In the genomic region with DNA sequence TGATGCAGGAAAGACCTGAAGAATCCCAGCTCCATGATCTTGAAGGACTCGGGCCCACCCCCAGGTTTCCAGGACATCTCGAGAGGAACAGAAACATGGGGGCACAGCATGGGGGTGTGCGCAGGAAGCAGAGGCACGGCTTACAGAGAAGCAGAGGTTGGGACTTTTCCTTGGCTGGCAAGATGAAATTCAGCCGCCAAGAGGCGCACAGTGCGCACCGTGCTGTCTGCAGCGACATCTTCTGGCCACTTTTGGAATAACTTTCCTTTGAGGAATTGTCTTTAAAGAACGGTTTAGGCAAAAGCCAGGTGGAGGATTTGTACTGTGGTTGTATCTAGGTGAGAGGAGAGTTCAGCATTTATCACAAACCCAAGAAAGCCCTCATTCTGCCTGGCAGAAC, we compare ENCODE assay signal across 8 mouse cellular contexts. TPM values are rescaled to one million over a fixed set of nuclear protein-coding genes. Genes with fewer than 3 reads are reported as not detected.
DNase-seq lines count a peak whose midpoint lies in the region; ATAC-seq and TF ChIP-seq lines count a peak whose summit lies in the region.

No protein-coding gene starts in this region.

- no peaks in the 10 kb centered on the region for H3K4me1 ChIP-seq in embryonic facial prominence, embryonic 12.5 days
- no peaks in the 10 kb centered on the region for H3K4me1 ChIP-seq in heart, embryonic 11.5 days (ENCODE audit: control insufficient read depth, insufficient read depth, low read length)
- H3K4me1 ChIP-seq in kidney, embryonic 15.5 days: peaks cover 3% of the 10 kb centered on the region; the same call in 1 of the 2 replicates
- H3K4me1 ChIP-seq in liver, adult 2 months (ENCODE audit: control insufficient read depth, insufficient read depth, low read length): no peaks in the 10 kb centered on the region

- no peak overlapping the region for H3ac ChIP-seq in myocyte (ENCODE audit: control insufficient read depth, insufficient read length)

- no peaks in the 10 kb centered on the region for H3K27me3 ChIP-seq in embryonic facial prominence, embryonic 12.5 days
- no peaks in the 10 kb centered on the region for H3K27me3 ChIP-seq in heart, embryonic 11.5 days (ENCODE audit: control insufficient read depth, insufficient read depth, low read length)
- peaks cover 6% of the 10 kb centered on the region for H3K27me3 ChIP-seq in kidney, embryonic 15.5 days
- peaks cover 4% of the 10 kb centered on the region; the same call in 1 of the 2 replicates for H3K27me3 ChIP-seq in liver, adult 2 months (ENCODE audit: control insufficient read depth, insufficient read depth, low read length)
- H3K27me3 ChIP-seq in myocyte (ENCODE audit: control insufficient read depth, insufficient read depth, insufficient read length): peaks cover 3% of the 10 kb centered on the region
- H3K27me3 ChIP-seq in splenic B cell, adult 2 months (ENCODE audit: control insufficient read depth, insufficient read depth, low read length, poor library complexity, severe bottlenecking): no peaks in the 10 kb centered on the region; the same call in 1 of the 2 replicates

- no peak for TF ChIP-seq POLR2A in liver, adult 2 months (IDR thresholded peaks at IDR 0.05; ENCODE audit: extremely low read depth, insufficient read depth, low read length)
- TF ChIP-seq POLR2A in myocyte (IDR thresholded peaks at IDR 0.05; ENCODE audit: insufficient read length, low read depth): no peak

- ATAC-seq in embryonic facial prominence, embryonic 12.5 days (ENCODE audit: insufficient number of reproducible peaks, insufficient read depth, low FRiP score, low TSS enrichment): no peak
- ATAC-seq in heart, embryonic 11.5 days (replicated peaks; ENCODE audit: insufficient number of reproducible peaks, low FRiP score, low TSS enrichment): no peak
- ATAC-seq in kidney, embryonic 15.5 days (replicated peaks; ENCODE audit: low FRiP score): peak; percentile 71; the same call in 1 of the 2 replicates

- TF ChIP-seq CTCF in liver, adult 2 months (IDR thresholded peaks at IDR 0.05; ENCODE audit: low read depth, low read length): peak; percentile 99

- H3K79me2 ChIP-seq in liver, adult 2 months (ENCODE audit: control insufficient read depth, insufficient read depth, low read length): no peaks in the 10 kb centered on the region
- no peaks in the 10 kb centered on the region for H3K79me2 ChIP-seq in myocyte (ENCODE audit: control insufficient read depth, insufficient read depth)

- no peak overlapping the region for H3K9ac ChIP-seq in embryonic facial prominence, embryonic 12.5 days
- H3K9ac ChIP-seq in heart, embryonic 11.5 days (ENCODE audit: low read depth, low read length): no peak overlapping the region
- H3K9ac ChIP-seq in kidney, embryonic 15.5 days: peak overlapping the region; percentile 3; the same call in 1 of the 2 replicates
- no peak overlapping the region for H3K9ac ChIP-seq in liver, adult 2 months (ENCODE audit: low read depth, low read length)

- H3K36me3 ChIP-seq in embryonic facial prominence, embryonic 12.5 days: no peaks in the 10 kb centered on the region
- no peaks in the 10 kb centered on the region for H3K36me3 ChIP-seq in heart, embryonic 11.5 days (ENCODE audit: control insufficient read depth, insufficient read depth, low read length)
- H3K36me3 ChIP-seq in kidney, embryonic 15.5 days: no peaks in the 10 kb centered on the region
- H3K36me3 ChIP-seq in liver, adult 2 months (ENCODE audit: control insufficient read depth, insufficient read depth, low read length): no peaks in the 10 kb centered on the region
- no peaks in the 10 kb centered on the region for H3K36me3 ChIP-seq in myocyte (ENCODE audit: control insufficient read depth, insufficient read depth)
- no peaks in the 10 kb centered on the region for H3K36me3 ChIP-seq in splenic B cell, adult 2 months (ENCODE audit: control insufficient read depth, insufficient read depth, low read length, poor library complexity, severe bottlenecking)

- DNase-seq in CD4-positive helper T cell, adult 2 months (ENCODE audit: low read depth, low spot score): peak; percentile 86
- peak; percentile 47 to 56 for DNase-seq in adrenal gland, postnatal 4 days (ENCODE audit: low spot score in 2 of 2)
- DNase-seq in liver, adult 2 months (ENCODE audit: extremely low read depth, low read depth, low spot score): peak; percentile 54
- peak; percentile 91 for DNase-seq in splenic B cell, adult 2 months (ENCODE audit: low read depth, low spot score)

- peak overlapping the region; percentile 32 for H3K4me2 ChIP-seq in embryonic facial prominence, embryonic 12.5 days (replicated peaks)
- 0 out of 2 replicates have a peak overlapping the region, but pooled peaks have one; percentile 31 for H3K4me2 ChIP-seq in heart, embryonic 11.5 days
- peak overlapping the region; percentile 35; the same call in 1 of the 2 replicates for H3K4me2 ChIP-seq in kidney, embryonic 15.5 days
- peak overlapping the region; percentile 88 for H3K4me2 ChIP-seq in myocyte (ENCODE audit: low read depth)

- no peak overlapping the region for H3K27ac ChIP-seq in embryonic facial prominence, embryonic 12.5 days
- H3K27ac ChIP-seq in heart, embryonic 11.5 days (ENCODE audit: low read depth, low read length): no peak overlapping the region
- H3K27ac ChIP-seq in kidney, embryonic 15.5 days: no peak overlapping the region
- no peak overlapping the region for H3K27ac ChIP-seq in liver, adult 2 months (replicated peaks; ENCODE audit: insufficient read depth, low read depth, low read length)

- H3K4me3 ChIP-seq in embryonic facial prominence, embryonic 12.5 days: no peak overlapping the region
- no peak overlapping the region for H3K4me3 ChIP-seq in heart, embryonic 11.5 days (ENCODE audit: low read depth, low read length)
- H3K4me3 ChIP-seq in kidney, embryonic 15.5 days (replicated peaks): no peak overlapping the region
- no peak overlapping the region for H3K4me3 ChIP-seq in liver, adult 2 months (ENCODE audit: insufficient read depth, low read depth, low read length)
- H3K4me3 ChIP-seq in myocyte: no peak overlapping the region

- H3K9me3 ChIP-seq in embryonic facial prominence, embryonic 12.5 days: no peaks in the 10 kb centered on the region
- no peaks in the 10 kb centered on the region for H3K9me3 ChIP-seq in heart, embryonic 11.5 days (replicated peaks; ENCODE audit: control insufficient read depth, low read length)
- no peaks in the 10 kb centered on the region for H3K9me3 ChIP-seq in kidney, embryonic 15.5 days (replicated peaks)

- WGBS in embryonic facial prominence, embryonic 12.5 days: under 1% methylated on average over 10 of the region's 10 CpGs
- under 1% methylated on average over 10 of the region's 10 CpGs for WGBS in heart, embryonic 11.5 days (ENCODE audit: insufficient replicate concordance)
- under 1% methylated on average over 10 of the region's 10 CpGs for WGBS in kidney, embryonic 15.5 days
- 1% methylated on average over 10 of the region's 10 CpGs for WGBS in liver, adult 2 months

TF ChIP-seq in myocyte, 11 proteins besides CTCF, POLR2A, EP300 and RAD21:
- TF ChIP-seq E2F4 (IDR thresholded peaks at IDR 0.05; ENCODE audit: insufficient read depth) (no peak), MYOD1 (IDR thresholded peaks at IDR 0.05; ENCODE audit: control insufficient read depth in 1 of 3, insufficient read length in 2 of 3, low read depth in 2 of 3) (no peak), SRF (IDR thresholded peaks at IDR 0.05; ENCODE audit: control insufficient read depth, insufficient read length, low read depth) (no peak), TCF12 (IDR thresholded peaks at IDR 0.05; ENCODE audit: insufficient read depth, poor library complexity, severe bottlenecking) (no peak), MYOG (IDR thresholded peaks at IDR 0.05; ENCODE audit: control insufficient read depth in 1 of 3, insufficient read depth in 1 of 3, insufficient read length in 2 of 3, low read depth in 2 of 3) (no peak)

RNA-seq across cellular contexts. Expression of a gene that starts 6.6 kb away (rescaled TPM):
- total RNA-seq in adrenal gland, postnatal 4 days (2021): 100 to 1,000 TPM; 108 to 131 TPM
- 76.8 and 78.3 TPM in 2 replicates for polyA plus RNA-seq in embryonic facial prominence, embryonic 12.5 days (2016; fragmentation: Nextera tagmentation; extraction: Ambion mirVana)
- polyA plus RNA-seq in heart, embryonic 11.5 days (2014; fragmentation: Nextera tagmentation; extraction: Ambion mirVana): 42.6 and 52.2 TPM in 2 replicates
- 78.2 and 80.3 TPM in 2 replicates for polyA plus RNA-seq in kidney, embryonic 15.5 days (2015; fragmentation: Nextera tagmentation; extraction: Ambion mirVana)
- total RNA-seq in liver, adult 2 months (2014; rRNA removed): 85.6 and 110 TPM in 2 replicates
- polyA plus RNA-seq in liver, adult 2 months (2012; rRNA removed): 75.3 and 76.4 TPM in 2 replicates
- 18.0 TPM for polyA plus RNA-seq in myocyte (2012; fragmentation: generic; extraction: Trizol)

Comparison
In these comparisons a context has a peak if more than half of its experiments do, and no peak if none do; other contexts are left out.
1. H3K4me2 ChIP-seq: peak in every context shown above with its lines; median percentile 88 in myocyte; 35 in kidney, embryonic 15.5 days; 32 in embryonic facial prominence, embryonic 12.5 days; 31 in heart, embryonic 11.5 days.